Mouse (Mus musculus) testis, adult 2 months (tissue): Measurements from ENCODE around the gene Lrrc75b. TPM values are rescaled to one million over a fixed set of nuclear protein-coding genes. Genes with fewer than 3 reads are reported as not detected.

Source experiments
- H3K27ac ChIP-seq: fragments of 200-500 bp; 2 replicates; pipeline ENCODE4 v1.5.1; 2012; ENCODE audit warnings: low read depth, low read length; ENCODE audit not compliant: control insufficient read depth, insufficient read depth
- H3K27me3 ChIP-seq: fragments of 200-500 bp; 2 replicates; pipeline ENCODE4 v1.6.1; 2012; ENCODE audit warnings: mild to moderate bottlenecking, low read length, moderate library complexity; ENCODE audit not compliant: control insufficient read depth, insufficient read depth
- H3K36me3 ChIP-seq: fragments of 200-500 bp; 2 replicates; pipeline ENCODE4 v1.6.1; 2012; ENCODE audit warnings: mild to moderate bottlenecking, low read length; ENCODE audit not compliant: control insufficient read depth, insufficient read depth
- H3K4me1 ChIP-seq: fragments of 200-500 bp; 2 replicates; pipeline ENCODE4 v1.6.1; 2012; ENCODE audit warnings: low read length; ENCODE audit not compliant: control insufficient read depth, insufficient read depth
- H3K4me3 ChIP-seq: fragments of 200-500 bp; 2 replicates; pipeline ENCODE4 v1.5.1; 2012; ENCODE audit warnings: low read depth, mild to moderate bottlenecking, low read length, moderate library complexity, mixed read lengths; ENCODE audit not compliant: control insufficient read depth
- CTCF ChIP-seq: fragments of 200-500 bp; IDR thresholded peaks from 2 replicates; pipeline ENCODE4 v1.5.1; 2012; ENCODE audit warnings: low read depth, mild to moderate bottlenecking, inconsistent platforms, low read length, moderate library complexity; ENCODE audit not compliant: control insufficient read depth, insufficient read depth, insufficient replicate concordance
- POLR2A ChIP-seq: fragments of 200-500 bp; IDR thresholded peaks from 2 replicates; pipeline ENCODE4 v1.6.1; 2012; ENCODE audit warnings: low read depth, mild to moderate bottlenecking, inconsistent platforms, low read length, moderate library complexity; ENCODE audit not compliant: control insufficient read depth
- polyA plus RNA-seq: library from polyadenylated mRNA; depleted of rRNA; stranded (reverse); fragments of >200 nt; gene quantifications from 2 replicates; pipeline ENCODE4 v1.2.3, GENCODE M21; 2012; rRNA removed

Gene Lrrc75b
- 0.98 and 1.1 TPM in 2 replicates for polyA plus RNA-seq

DNA sequence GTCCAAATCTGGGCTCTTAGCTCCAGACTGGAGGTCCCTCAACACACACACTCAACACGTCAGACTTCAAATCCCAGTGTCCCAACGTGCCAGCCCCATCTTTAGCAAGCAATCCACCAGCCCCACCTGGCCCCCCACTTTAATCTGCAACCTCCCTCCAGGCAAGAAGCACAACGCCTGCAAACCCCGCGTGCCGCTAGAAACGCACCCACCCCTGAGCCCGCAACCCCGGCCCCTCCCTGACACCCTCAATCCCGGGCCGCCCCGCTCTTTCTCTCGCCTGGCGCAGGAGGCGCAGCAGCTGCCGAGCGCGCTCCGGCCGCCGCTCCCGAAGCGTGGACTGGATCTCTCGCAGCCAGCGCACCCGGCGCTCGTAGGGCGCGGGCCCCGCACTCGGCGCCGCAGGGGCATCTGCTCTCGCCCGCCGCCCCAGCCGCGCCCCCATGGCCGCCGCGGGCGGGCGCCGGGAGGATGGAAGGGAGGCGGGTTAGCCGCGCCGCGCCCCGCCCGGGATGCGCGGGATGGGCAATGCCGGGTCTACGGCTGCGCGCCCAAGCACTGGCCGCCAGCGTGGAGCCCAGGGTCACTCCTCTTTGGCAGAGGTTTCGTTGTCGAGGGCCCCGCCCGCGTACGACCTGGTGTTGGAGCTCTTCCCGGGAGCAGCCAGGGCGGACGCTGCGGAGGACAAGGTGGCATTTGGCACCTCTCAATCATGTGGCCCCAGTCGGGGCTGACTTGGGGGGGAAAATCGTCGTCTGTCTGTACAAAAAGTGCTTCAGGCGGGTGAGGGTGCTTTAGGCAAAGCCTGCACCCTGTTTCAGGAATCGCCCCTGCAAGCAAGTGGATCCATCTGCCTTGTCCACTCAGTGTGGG, at the start of gene Lrrc75b:
TSS of gene Lrrc75b (minus strand) at position 655 of the 873 bp plus-strand sequence.
- Histone ChIP-seq H3K27ac (no peak within 1 kb of the TSS), H3K4me1 (peaks cover 6% of the 10 kb centered on the region), H3K27me3 (no peaks in the 10 kb centered on the region), H3K4me3 (peak within 1 kb of the TSS; percentile 11), H3K36me3 (no peaks in the 10 kb centered on the region)
- TF ChIP-seq CTCF (no peak), POLR2A (no peak)

DNA sequence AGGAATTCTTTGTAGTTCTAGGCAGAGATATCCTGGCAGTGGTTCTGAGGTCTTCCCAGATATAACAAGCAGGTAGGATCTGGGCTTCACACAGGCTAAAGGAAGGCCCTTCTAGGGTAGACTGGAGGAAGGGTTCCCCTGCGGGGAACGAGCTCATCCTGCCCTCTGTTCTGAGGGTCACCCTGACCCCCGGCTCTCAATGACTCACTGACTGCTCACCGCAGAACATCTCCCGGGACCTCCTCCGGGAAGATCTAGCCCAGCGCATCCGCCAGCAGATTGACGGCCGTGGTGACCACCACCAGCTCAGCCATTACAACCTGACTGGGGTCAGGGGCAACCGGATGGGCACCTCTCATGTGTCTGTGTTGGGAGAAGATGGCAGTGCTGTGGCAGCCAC, 48.8 kb upstream of the Lrrc75b start:
- Histone ChIP-seq H3K4me1 (peaks cover 22% of the 10 kb centered on the region), H3K4me3 (peak overlapping the region; percentile 32), H3K36me3 (no peaks in the 10 kb centered on the region), H3K27me3 (no peaks in the 10 kb centered on the region), H3K27ac (no peak overlapping the region)
- TF ChIP-seq CTCF (no peak), POLR2A (no peak)

DNA sequence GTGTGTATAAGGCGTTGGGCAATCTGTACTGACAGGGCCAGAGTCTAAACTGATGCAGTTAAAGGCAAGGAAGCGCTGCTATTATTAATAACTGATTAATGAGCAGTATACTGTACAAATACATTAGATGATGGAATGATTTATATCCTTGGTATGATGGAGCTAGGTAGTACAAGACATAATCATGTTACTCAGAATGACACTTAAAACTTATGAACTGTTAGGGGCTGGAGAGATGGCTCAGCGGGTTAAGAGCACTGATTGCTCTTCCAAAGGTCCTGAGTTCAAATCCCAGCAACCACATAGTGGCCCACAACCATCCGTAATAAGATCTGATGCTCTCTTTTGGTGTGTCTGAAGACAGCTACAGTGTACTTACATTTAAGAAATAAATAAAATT, 47.1 kb upstream of the Lrrc75b start:
- peaks cover 22% of the 10 kb centered on the region for H3K4me1 ChIP-seq
- no peak for TF ChIP-seq CTCF
- no peak for TF ChIP-seq POLR2A
- no peaks in the 10 kb centered on the region for H3K27me3 ChIP-seq
- no peak overlapping the region for H3K4me3 ChIP-seq
- H3K36me3 ChIP-seq = no peaks in the 10 kb centered on the region
- no peak overlapping the region for H3K27ac ChIP-seq

DNA sequence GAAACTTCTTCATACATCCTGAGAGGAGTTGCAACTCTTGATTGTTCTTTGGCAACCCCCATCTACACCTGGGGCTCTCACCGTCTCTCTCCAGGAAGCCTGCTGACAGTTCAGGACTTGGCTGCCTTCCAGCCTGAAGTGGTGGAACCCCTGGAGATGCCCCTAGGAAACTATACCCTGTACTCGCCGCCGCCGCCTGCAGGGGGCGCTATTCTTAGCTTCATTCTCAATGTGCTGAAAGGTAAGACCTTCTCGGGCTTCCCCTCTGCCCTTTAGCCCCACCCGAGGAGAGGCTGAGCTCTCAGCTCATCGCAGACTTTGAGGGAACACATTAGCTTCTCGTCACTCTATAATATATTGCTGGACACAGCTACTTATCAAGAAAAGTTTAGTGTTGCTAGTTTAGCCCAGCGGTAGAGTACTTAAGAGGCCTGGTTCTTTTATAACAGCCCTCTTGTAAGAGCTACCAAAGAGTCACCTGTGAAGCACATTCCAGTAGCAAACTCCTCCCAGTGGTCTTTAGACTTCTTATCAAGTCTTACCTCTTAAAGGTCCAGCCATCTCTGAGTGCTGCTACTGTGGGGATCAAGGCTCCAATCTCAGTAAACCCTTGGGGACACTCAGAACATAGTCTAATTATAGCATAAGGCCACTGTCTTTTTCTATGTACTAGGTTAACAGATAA, 45.2 kb upstream of the Lrrc75b start:
- TF ChIP-seq POLR2A (no peak), CTCF (peak; percentile 85)
- Histone ChIP-seq H3K27me3 (no peaks in the 10 kb centered on the region), H3K27ac (no peak overlapping the region), H3K4me3 (no peak overlapping the region), H3K4me1 (peaks cover 19% of the 10 kb centered on the region), H3K36me3 (no peaks in the 10 kb centered on the region)

DNA sequence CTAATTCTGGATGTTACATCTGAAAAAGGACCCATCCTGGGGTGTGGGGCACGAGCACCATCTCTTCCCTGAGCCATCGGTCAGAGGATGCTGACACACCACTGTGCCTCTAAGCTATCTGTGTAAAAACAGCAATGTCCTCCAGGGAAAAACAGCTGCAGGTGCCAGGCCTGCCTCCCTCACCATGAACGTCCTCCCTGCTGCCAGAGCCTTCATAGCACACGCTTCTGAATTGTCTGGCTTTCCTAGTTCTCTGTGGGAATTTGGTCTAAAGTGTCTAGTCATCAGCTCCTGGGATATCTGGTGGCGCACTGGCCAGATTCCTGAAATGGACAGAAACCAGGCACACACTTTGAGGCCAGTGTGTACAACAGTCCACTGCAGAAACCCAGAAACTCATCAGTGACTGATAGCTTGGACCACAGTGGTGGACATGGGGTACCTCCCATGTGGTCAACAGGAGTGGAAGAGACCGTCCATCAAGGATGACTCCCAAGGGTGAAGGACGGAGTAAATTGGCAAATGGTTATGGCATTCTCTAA, 40.1 kb upstream of the Lrrc75b start:
- TF ChIP-seq CTCF (no peak), POLR2A (no peak)
- no peaks in the 10 kb centered on the region for H3K27me3 ChIP-seq
- H3K36me3 ChIP-seq = no peaks in the 10 kb centered on the region
- H3K27ac ChIP-seq = no peak overlapping the region
- H3K4me1 ChIP-seq = peaks cover 5% of the 10 kb centered on the region
- H3K4me3 ChIP-seq = no peak overlapping the region

DNA sequence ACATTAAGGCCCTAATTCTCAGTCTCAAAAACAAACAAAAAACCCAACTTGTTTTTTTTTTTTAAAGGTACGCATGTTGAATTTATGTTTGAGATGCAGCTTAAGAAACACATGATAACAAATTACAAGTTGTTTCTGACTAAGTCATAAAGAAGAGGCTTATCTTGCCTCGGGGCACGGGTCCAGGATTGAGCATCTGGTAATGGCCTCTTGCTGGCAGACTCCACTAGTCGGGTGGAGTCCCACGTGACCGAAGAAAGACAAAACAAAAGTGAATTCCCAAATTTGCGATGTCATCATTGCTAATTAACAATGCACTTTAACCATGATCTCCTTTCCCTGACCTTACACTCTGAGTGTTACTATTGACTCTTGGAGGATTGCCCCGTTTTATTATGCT, 35.9 kb upstream of the Lrrc75b start:
- TF ChIP-seq POLR2A (no peak), CTCF (no peak)
- no peaks in the 10 kb centered on the region for H3K27me3 ChIP-seq

DNA sequence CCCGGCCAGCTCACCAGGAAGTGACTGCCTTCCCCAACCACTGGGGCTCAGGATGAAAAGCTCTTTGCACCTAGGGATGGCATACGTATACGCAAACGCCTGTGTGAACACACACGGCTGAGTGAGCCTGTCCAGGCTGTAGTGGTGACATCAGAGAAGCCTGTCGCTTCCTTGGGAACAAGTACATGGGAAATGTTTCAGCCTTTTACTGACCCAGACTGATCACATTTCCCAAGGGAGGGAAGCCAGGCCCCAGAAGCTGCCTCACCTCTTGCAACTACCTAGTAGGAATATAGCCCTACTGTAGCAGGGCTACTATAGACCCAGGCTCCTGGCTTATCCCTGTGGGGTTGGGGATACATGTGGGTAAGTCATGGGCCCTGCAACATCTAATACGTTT, 32.5 kb upstream of the Lrrc75b start:
- Histone ChIP-seq H3K27me3 (no peaks in the 10 kb centered on the region), H3K36me3 (no peaks in the 10 kb centered on the region), H3K27ac (no peak overlapping the region), H3K4me3 (no peak overlapping the region), H3K4me1 (no peaks in the 10 kb centered on the region; the same call in 1 of the 2 replicates)
- no peak for TF ChIP-seq POLR2A
- TF ChIP-seq CTCF = no peak

More for the DNA sequence above, 35.9 kb upstream of the Lrrc75b start:
- no peaks in the 10 kb centered on the region for H3K36me3 ChIP-seq
- no peak overlapping the region for H3K4me3 ChIP-seq
- H3K27ac ChIP-seq = no peak overlapping the region
- no peaks in the 10 kb centered on the region for H3K4me1 ChIP-seq
